Mouse (Mus musculus): ENCODE measurements around the gene Tmem86a. TPM values are rescaled to one million over a fixed set of nuclear protein-coding genes. Genes with fewer than 3 reads are reported as not detected.

Tmem86a gene
- polyA plus RNA-seq, 1 experiment from 2014 or later: 18.0 TPM

- 71% methylated on average over 7 of the region's 7 CpGs for WGBS
- Histone ChIP-seq H3K27me3 (ENCODE audit: control insufficient read depth, insufficient read depth, low read length) (no peaks in the 10 kb centered on the region), H3K9ac (ENCODE audit: low read length) (no peak overlapping the region), H3K27ac (replicated peaks in 1 of 2; ENCODE audit: control insufficient read depth in 1 of 2, insufficient read depth in 1 of 2, low read depth in 2 of 2, low read length in 2 of 2) (no peak overlapping the region), H3K4me2 (ENCODE audit: low read length) (no peak overlapping the region), H3K4me1 (ENCODE audit: control insufficient read depth in 2 of 2, insufficient read depth in 2 of 2, low read length in 2 of 2) (peaks cover 0 to 3% of the 10 kb centered on the region in 2 experiments; a peak in 1 of 4 replicates), H3K9me3 (ENCODE audit: control insufficient read depth, low read length) (no peaks in the 10 kb centered on the region), H3K36me3 (ENCODE audit: control insufficient read depth, insufficient read depth, low read length) (no peaks in the 10 kb centered on the region), H3K4me3 (ENCODE audit: control insufficient read depth in 1 of 2, insufficient read depth in 1 of 2, low read depth in 1 of 2, low read length in 2 of 2) (no peak overlapping the region)
- no peak for ATAC-seq (ENCODE audit: insufficient number of reproducible peaks, insufficient read depth, low FRiP score, low read depth)
Measured at GRCm38 (mm10) chr7:47099306-47099705, 48.9 kb downstream of the Tmem86a start.

GRCm38 (mm10) chr7:47100615-47101014, 50.2 kb downstream of the Tmem86a start:
- ATAC-seq (ENCODE audit: insufficient number of reproducible peaks, insufficient read depth, low FRiP score, low read depth): no peak
- peaks cover 0 to 3% of the 10 kb centered on the region in 2 experiments; a peak in 1 of 4 replicates for H3K4me1 ChIP-seq (ENCODE audit: control insufficient read depth in 2 of 2, insufficient read depth in 2 of 2, low read length in 2 of 2)
- no peaks in the 10 kb centered on the region for H3K9me3 ChIP-seq (ENCODE audit: control insufficient read depth, low read length)
- no peak overlapping the region for H3K9ac ChIP-seq (ENCODE audit: low read length)
- no peak overlapping the region for H3K27ac ChIP-seq (replicated peaks in 1 of 2; ENCODE audit: control insufficient read depth in 1 of 2, insufficient read depth in 1 of 2, low read depth in 2 of 2, low read length in 2 of 2)
- no peaks in the 10 kb centered on the region for H3K27me3 ChIP-seq (ENCODE audit: control insufficient read depth, insufficient read depth, low read length)
- H3K36me3 ChIP-seq (ENCODE audit: control insufficient read depth, insufficient read depth, low read length): no peaks in the 10 kb centered on the region
- H3K4me2 ChIP-seq (ENCODE audit: low read length): no peak overlapping the region
- H3K4me3 ChIP-seq (ENCODE audit: control insufficient read depth in 1 of 2, insufficient read depth in 1 of 2, low read depth in 1 of 2, low read length in 2 of 2): no peak overlapping the region
- 70% methylated on average over 6 of the region's 6 CpGs for WGBS

- Histone ChIP-seq H3K27me3 (ENCODE audit: control insufficient read depth, insufficient read depth, low read length) (no peaks in the 10 kb centered on the region), H3K27ac (replicated peaks in 1 of 2; ENCODE audit: control insufficient read depth in 1 of 2, insufficient read depth in 1 of 2, low read depth in 2 of 2, low read length in 2 of 2) (no peak overlapping the region), H3K36me3 (ENCODE audit: control insufficient read depth, insufficient read depth, low read length) (no peaks in the 10 kb centered on the region), H3K4me2 (ENCODE audit: low read length) (no peak overlapping the region), H3K4me1 (ENCODE audit: control insufficient read depth in 2 of 2, insufficient read depth in 2 of 2, low read length in 2 of 2) (no peaks in the 10 kb centered on the region), H3K9ac (ENCODE audit: low read length) (no peak overlapping the region), H3K9me3 (ENCODE audit: control insufficient read depth, low read length) (no peaks in the 10 kb centered on the region), H3K4me3 (ENCODE audit: control insufficient read depth in 1 of 2, insufficient read depth in 1 of 2, low read depth in 1 of 2, low read length in 2 of 2) (no peak overlapping the region)
- no peak for ATAC-seq (ENCODE audit: insufficient number of reproducible peaks, insufficient read depth, low FRiP score, low read depth)
- 48% methylated on average over 2 of the region's 2 CpGs for WGBS
Measured at GRCm38 (mm10) chr7:47102970-47103369, 52.6 kb downstream of the Tmem86a start.

GRCm38 (mm10) chr7:47103671-47104414, 53.4 kb downstream of the Tmem86a start:
- Histone ChIP-seq H3K4me3 (ENCODE audit: control insufficient read depth in 1 of 2, insufficient read depth in 1 of 2, low read depth in 1 of 2, low read length in 2 of 2) (no peak overlapping the region), H3K9ac (ENCODE audit: low read length) (no peak overlapping the region), H3K4me1 (ENCODE audit: control insufficient read depth in 2 of 2, insufficient read depth in 2 of 2, low read length in 2 of 2) (no peaks in the 10 kb centered on the region), H3K27ac (replicated peaks in 1 of 2; ENCODE audit: control insufficient read depth in 1 of 2, insufficient read depth in 1 of 2, low read depth in 2 of 2, low read length in 2 of 2) (no peak overlapping the region), H3K36me3 (ENCODE audit: control insufficient read depth, insufficient read depth, low read length) (no peaks in the 10 kb centered on the region), H3K4me2 (ENCODE audit: low read length) (no peak overlapping the region), H3K27me3 (ENCODE audit: control insufficient read depth, insufficient read depth, low read length) (no peaks in the 10 kb centered on the region), H3K9me3 (ENCODE audit: control insufficient read depth, low read length) (no peaks in the 10 kb centered on the region)
- ATAC-seq (ENCODE audit: insufficient number of reproducible peaks, insufficient read depth, low FRiP score, low read depth): no peak
- WGBS: 68% methylated on average over 1 of the region's 1 CpGs

Small RNAs within 50 kb of the gene (microRNA-seq; reads per million reads assigned to microRNA genes)
- gene Mir7056: not detected

Other genes with a start within 250 kb of the Tmem86a start
- gene Ldha, start 209.1 kb upstream of the Tmem86a start, polyA plus RNA-seq (2014; fragmentation: Nextera tagmentation; extraction: Ambion mirVana): 3,024 and 3,145 TPM in 2 replicates
- gene Ldhc, start 189.4 kb upstream of the Tmem86a start, polyA plus RNA-seq (2014; fragmentation: Nextera tagmentation; extraction: Ambion mirVana): not detected in 2 replicates
- 179 and 201 TPM in 2 replicates for gene Tsg101, start 130.6 kb upstream of the Tmem86a start, polyA plus RNA-seq (2014; fragmentation: Nextera tagmentation; extraction: Ambion mirVana)
- gene Uevld, start 92.1 kb upstream of the Tmem86a start, polyA plus RNA-seq (2014; fragmentation: Nextera tagmentation; extraction: Ambion mirVana): 9.8 TPM in 2 replicates
- gene Gm9999, start 67.0 kb upstream of the Tmem86a start, polyA plus RNA-seq (2014; fragmentation: Nextera tagmentation; extraction: Ambion mirVana): not detected in 2 replicates
- 13.0 and 14.0 TPM in 2 replicates for gene Spty2d1, start 42.2 kb upstream of the Tmem86a start, polyA plus RNA-seq (2014; fragmentation: Nextera tagmentation; extraction: Ambion mirVana)
- gene Ptpn5, start 83.1 kb downstream of the Tmem86a start, polyA plus RNA-seq (2014; fragmentation: Nextera tagmentation; extraction: Ambion mirVana): 0.09 TPM in 2 replicates
- gene Mrgpra6, start 154.3 kb downstream of the Tmem86a start, polyA plus RNA-seq (2014; fragmentation: Nextera tagmentation; extraction: Ambion mirVana): not detected in 2 replicates
- gene Mrgpra9, start 202.2 kb downstream of the Tmem86a start, polyA plus RNA-seq (2014; fragmentation: Nextera tagmentation; extraction: Ambion mirVana): not detected in 2 replicates